Mouse (Mus musculus): ENCODE results near the gene Gm10190.
"Not testable (repeated sequence)": the region's sequence is repeated elsewhere in the genome, so short reads cannot be mapped to it uniquely, and the experiment has no call there.

The Gm10190 gene

GRCm38 (mm10) chr17:80372989-80373725, at the start of gene Gm10190:
Gene Gm10190 (minus strand): TSS chr17:80373541.
- peak; percentile 93 to 94 for DNase-seq (ENCODE audit: low spot score in 2 of 2)

- no peak for DNase-seq (ENCODE audit: low spot score in 2 of 2)
Measured at GRCm38 (mm10) chr17:80420998-80421397, 47.7 kb upstream of the Gm10190 start.

GRCm38 (mm10) chr17:80418572-80419210, 45.4 kb upstream of the Gm10190 start:
- DNase-seq (ENCODE audit: low spot score in 2 of 2): no peak

GRCm38 (mm10) chr17:80411182-80411581, 37.8 kb upstream of the Gm10190 start:
- DNase-seq (ENCODE audit: low spot score in 2 of 2): no peak

GRCm38 (mm10) chr17:80398243-80398642, 24.9 kb upstream of the Gm10190 start:
- DNase-seq (ENCODE audit: low spot score in 2 of 2): no peak

GRCm38 (mm10) chr17:80391423-80392403, 18.4 kb upstream of the Gm10190 start:
- DNase-seq (ENCODE audit: low spot score in 2 of 2): peak; percentile 40 to 44

GRCm38 (mm10) chr17:80390024-80390423, 16.7 kb upstream of the Gm10190 start:
- no peak for DNase-seq (ENCODE audit: low spot score in 2 of 2)

- DNase-seq (ENCODE audit: low spot score in 2 of 2): no peak
Measured at GRCm38 (mm10) chr17:80385671-80386070, 12.3 kb upstream of the Gm10190 start.

- DNase-seq (ENCODE audit: low spot score in 2 of 2): not testable (repeated sequence)
Measured at GRCm38 (mm10) chr17:80378386-80378785, 5.0 kb upstream of the Gm10190 start.

- no peak for DNase-seq (ENCODE audit: low spot score in 2 of 2)
Measured at GRCm38 (mm10) chr17:80373726-80374096, 370 bp upstream of the Gm10190 start.

- DNase-seq (ENCODE audit: low spot score in 2 of 2): no peak
Measured at GRCm38 (mm10) chr17:80368606-80369005, 4.7 kb downstream of the Gm10190 start.

- DNase-seq (ENCODE audit: low spot score in 2 of 2): peak; percentile 43 to 46
Measured at GRCm38 (mm10) chr17:80367276-80367675, 6.1 kb downstream of the Gm10190 start.

- no peak for DNase-seq (ENCODE audit: low spot score in 2 of 2)
Measured at GRCm38 (mm10) chr17:80360245-80360644, 13.1 kb downstream of the Gm10190 start.

- DNase-seq (ENCODE audit: low spot score in 2 of 2): no peak
Measured at GRCm38 (mm10) chr17:80347234-80347633, 26.1 kb downstream of the Gm10190 start.

GRCm38 (mm10) chr17:80346591-80347125, 26.7 kb downstream of the Gm10190 start:
- peak in 1 of 2 experiments; percentile 10 for DNase-seq (ENCODE audit: low spot score in 2 of 2)

GRCm38 (mm10) chr17:80345277-80345676, 28.1 kb downstream of the Gm10190 start:
- DNase-seq (ENCODE audit: low spot score in 2 of 2): peak in 1 of 2 experiments; percentile 38

GRCm38 (mm10) chr17:80332386-80332785, 41.0 kb downstream of the Gm10190 start:
- DNase-seq (ENCODE audit: low spot score in 2 of 2): peak; percentile 36 to 50

GRCm38 (mm10) chr17:80326431-80326830, 46.9 kb downstream of the Gm10190 start:
- DNase-seq (ENCODE audit: low spot score in 2 of 2): no peak

GRCm38 (mm10) chr17:80325456-80325855, 47.9 kb downstream of the Gm10190 start:
- DNase-seq (ENCODE audit: low spot score in 2 of 2): no peak

- DNase-seq (ENCODE audit: low spot score in 2 of 2): no peak
Measured at GRCm38 (mm10) chr17:80324521-80324920, 48.8 kb downstream of the Gm10190 start.

- DNase-seq (ENCODE audit: low spot score in 2 of 2): no peak
Measured at GRCm38 (mm10) chr17:80323658-80324057, 49.7 kb downstream of the Gm10190 start.

All from right cerebral cortex, postnatal 10 days (tissue).